14 mouse cellular contexts compared by ENCODE assay signal in the genomic region with DNA sequence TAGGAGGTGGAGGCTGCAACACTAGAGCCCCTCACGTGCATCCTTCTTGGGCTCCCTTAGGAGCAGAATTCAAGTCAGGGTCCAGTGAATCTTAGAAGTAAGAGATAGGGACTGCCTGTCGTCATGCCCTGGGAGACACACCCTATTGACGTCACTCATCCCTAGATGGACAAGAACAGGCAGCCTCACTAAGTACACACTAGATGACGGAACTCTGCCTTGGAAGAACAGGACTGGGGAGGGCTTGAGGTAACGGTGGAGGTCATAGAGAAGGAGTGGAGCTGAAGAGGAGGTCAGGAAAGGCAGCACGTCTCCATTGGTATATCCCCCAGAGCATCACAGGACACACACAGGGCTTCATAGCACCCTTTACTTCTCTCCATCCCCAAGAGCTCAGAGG.
"Had no signal": no experiment of that assay in that cellular context is flagged by ENCODE, and none has a peak within 500 bp of the region (broad histone marks: within the 10 kb centered on the region; RNA-seq: fewer than 3 reads in every experiment).

No protein-coding gene starts in this region.

- DNase-seq: kidney, adult 18-20 months; kidney, postnatal 36 days; layer of hippocampus, postnatal 36 days; lung, adult 18-20 months; lung, postnatal 10 days; lung, postnatal 36 days; retina, postnatal 1 day; right cerebral cortex, postnatal 25 days; spleen, adult 18-20 months; thymus, adult 2 months; thymus, postnatal 14 days; thymus, postnatal 4 days had no signal

- ATAC-seq: intestine, embryonic 16.5 days; midbrain, embryonic 16.5 days had no signal
